Mouse (Mus musculus) gastrocnemius, adult 8-10 months (tissue): ENCODE results near the gene Pou4f1. TPM values are rescaled to one million over a fixed set of nuclear protein-coding genes. Genes with fewer than 3 reads are reported as not detected.
"Not testable (repeated sequence)": the region's sequence is repeated elsewhere in the genome, so short reads cannot be mapped to it uniquely, and the experiment has no call there.

Source experiments
- DNase-seq, 2 experiments: peaks; one replicate each; pipeline ENCODE4 v3.0.0; 2022; ENCODE audit warnings: low spot score in 2 of 2
- total RNA-seq, 4 experiments: library from RNA; stranded (reverse); gene quantifications; 2 replicates each; pipeline ENCODE4 v1.2.4; 2022

The Pou4f1 gene
- total RNA-seq = 1 to 10 TPM in 2 of 4 experiments, under 1 TPM in 2; 0.39 to 1.1 (median 0.92) TPM

DNA sequence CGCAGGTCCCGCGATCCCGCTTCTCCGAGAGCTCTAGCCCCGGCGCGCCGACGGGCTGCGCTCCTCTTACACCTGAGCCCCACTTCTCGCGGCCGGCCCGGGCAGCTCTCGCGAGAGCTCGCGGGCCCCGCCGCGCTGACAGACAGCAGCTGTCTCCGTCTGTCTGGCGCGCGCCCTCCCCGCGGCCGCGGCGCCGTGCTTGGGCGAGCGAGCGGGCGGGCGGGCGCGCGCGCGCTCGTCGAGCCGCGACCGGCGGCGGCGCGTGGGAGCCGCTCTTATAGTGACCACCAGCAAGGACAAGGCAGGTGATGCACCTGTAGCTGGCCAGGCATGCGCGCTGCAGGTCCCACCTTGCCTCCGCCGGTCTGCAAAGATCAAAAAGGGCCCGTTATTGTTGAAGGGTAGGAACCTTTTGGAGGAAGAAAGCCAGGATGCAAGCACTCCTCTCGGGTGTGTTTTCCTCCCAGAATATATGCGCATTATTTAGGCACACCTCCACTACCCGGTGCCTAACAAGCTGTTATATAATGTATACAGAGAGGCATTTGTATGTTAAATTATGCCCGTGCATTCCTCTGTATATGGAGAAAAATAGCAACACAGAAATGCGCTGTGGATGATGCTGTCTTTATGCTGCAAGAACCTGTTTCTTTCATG lies at the start of gene Pou4f1:
TSS of gene Pou4f1 (minus strand) at position 34 of the 657 bp plus-strand sequence.
- peak; percentile 29 to 65 for DNase-seq

DNA sequence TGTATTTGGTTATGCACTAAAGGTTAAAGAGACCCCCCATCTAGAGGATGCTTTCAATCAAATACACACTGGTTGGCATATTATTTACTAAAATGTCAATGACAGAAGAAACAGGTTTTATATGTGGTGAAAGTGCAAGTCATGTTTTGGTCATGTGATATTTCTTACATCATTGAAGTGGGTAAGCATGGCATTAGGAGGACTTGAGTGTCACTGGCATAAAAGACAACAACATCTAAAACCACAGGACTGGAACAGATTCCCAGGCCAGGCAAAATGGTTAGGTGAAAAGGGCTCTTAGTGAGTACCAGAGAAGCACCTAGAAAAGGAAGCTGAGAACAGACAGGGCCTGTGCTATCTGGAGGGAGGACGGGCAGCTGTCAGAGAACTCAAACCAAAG lies 43.9 kb upstream of the Pou4f1 start:
- DNase-seq = no peak

DNA sequence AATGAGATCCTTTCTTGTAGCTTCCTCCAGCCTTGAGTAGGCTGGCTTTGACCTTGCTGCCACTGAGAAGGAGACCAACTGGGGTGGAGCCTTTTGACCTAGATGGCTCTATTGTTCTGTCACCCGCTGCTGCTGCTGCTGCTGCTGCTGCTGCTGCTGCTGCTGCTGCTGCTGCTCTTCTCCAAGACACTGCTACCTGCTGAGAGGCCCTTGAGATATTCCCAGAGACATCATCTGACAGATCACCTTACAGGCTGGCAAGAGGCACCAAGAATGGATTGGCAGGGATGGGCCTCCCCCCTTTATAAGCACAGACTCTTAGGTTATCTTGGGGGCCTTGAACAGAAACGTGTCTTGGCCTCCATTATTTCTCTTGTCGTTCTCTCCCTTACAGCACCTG lies 35.0 kb upstream of the Pou4f1 start:
- DNase-seq = not testable (repeated sequence)

DNA sequence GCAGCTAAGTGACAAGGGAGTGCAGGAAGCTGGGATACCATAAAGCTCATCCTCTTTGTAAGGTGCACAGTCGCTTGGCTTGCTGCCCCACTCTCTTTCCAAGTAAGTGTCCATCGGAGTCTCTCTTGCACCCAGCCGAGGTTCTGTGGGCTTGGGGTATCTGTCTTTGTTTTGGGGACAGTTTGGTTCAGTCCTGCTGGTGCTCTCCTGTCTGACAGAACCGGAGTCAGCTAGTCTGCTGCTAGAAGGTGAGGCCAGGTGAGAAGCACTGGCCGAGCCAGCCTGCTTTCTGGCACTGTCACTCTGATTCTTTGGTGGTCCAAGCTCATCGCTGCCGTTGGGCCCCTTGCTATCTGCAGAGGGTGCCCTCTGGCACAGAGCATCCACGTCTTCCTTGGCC lies 12.0 kb upstream of the Pou4f1 start:
- no peak for DNase-seq

DNA sequence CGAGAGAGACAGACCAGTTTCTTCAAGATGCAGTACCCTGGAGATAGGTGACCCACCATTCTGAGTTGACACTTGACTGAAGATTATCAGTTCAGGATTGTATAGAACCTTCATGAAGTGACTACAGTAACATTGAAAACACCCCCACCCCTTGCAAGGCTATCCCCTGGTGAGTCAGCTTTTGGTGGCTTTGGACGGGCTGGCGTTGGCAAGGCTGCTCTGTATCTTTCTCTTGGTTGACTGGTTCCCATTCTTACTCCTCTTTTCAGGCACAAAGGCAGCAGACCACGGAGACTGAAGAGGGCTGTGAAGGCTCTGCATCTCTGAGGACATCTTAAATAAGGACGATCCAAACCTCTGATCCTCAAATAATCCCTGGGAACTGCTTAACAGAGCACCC lies 10.8 kb upstream of the Pou4f1 start:
- no peak for DNase-seq

DNA sequence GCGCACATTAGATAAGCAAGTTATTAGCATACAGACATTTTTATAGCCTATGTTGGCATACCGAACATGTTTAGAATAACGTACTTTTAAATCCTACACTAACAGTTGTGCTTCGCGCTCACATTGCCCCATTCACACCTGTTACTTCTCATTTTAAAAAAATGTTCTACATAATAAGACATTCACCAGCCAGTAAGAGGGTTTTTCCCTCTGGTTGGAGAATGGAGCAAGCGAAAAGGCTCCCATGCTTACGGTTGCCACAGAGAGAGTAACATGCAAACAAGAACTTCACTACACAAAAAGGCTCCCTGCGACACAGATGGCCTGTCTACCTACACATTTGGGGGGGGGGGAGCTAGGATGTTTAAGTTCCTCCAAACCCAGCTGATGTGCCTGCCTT lies 9.8 kb upstream of the Pou4f1 start:
- DNase-seq = no peak

DNA sequence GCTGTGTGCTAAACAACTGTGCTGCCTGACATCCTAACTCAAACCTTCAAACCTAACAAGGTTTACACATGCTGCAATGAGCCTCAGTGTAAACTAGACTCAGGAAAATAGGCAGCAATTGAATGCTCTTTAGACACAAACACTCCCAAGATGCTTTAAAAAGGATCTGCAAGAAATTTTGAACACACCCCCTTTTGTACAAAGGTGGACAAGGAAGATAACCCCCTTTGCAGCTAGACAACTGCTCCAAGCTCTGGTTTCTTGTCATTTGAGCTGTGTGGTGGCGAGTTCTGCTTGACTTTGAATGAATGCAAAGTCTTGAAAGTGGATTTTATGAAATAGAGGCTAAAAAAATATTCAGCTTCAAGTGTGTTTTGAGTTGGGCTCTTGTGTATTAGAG lies 7.6 kb upstream of the Pou4f1 start:
- no peak for DNase-seq

DNA sequence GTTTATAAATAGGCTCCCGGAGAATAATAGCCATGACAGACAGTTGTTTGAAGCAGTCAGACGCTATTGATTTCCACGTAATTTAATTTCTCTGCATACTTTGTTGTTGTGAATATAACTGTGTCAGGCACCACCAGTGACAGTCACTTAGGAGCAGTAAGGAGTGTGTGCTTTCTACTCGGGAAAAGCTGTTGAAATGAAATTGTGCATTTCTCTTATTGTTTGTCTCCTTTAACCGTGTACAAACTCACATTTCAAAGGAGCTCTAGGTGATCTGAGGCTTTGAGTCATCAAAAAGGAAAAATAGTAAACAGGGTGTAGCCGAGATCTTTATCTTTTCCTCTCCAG lies 798 bp upstream of the Pou4f1 start:
- no peak for DNase-seq

DNA sequence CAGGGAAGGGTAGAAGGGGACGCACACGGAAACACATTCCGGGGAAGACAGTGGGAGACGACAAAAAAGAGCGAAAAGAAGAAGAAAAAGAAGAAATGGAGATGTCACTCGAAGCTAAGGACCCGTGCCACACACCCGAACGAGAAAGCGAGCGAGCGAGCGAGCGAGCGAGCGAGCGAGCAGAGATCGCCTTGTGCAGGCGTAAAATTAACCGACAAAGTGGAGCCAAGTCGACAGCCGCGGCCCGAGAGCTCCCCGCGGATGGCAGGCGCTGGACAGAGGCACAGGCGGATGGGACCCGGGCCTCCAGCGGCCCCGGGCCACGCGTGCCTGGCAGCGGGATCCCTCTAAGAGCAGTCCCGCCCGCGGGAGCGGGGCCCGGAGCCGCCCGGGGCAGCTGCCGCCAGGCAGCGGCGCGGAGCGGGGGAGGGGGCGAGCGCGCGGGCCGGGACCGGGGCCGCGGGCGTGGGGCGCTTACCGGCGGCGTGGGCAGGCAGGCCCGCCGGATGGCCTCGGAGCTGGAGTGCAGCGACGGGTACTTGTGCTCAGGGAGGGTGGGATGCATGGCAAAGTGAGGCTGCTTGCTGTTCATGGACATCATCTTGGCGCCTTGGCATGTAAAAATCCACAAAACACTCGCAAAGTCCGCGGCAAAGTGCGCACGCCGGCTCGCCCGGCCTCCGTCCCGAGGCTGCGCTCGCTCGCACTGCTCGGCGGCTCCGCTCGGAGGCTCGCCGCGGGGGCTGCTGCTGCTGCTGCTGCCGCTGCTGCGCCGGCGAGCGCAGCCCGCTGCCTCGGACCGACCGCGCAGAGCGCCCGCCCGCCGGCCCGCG lies 450 bp downstream of the Pou4f1 start:
- DNase-seq = no peak

DNA sequence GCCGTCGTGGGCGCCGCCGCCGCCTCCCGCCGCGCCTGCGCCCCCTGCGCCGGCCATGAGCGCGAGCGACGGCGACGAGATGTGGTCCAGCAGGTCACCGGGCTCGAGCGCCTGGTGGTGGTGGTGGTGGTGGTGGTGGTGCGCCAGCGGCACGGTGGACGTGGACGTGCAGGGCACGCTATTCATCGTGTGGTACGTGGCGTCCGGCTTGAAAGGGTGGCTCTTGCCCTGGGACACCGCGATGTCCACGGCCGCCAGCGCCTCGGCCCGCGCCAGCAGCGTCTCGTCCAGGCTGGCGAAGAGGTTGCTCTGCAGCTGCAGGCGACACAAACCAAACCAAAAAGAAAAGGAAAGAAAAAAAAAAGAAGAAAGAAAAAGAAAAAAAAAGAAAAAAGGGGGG lies 1.2 kb downstream of the Pou4f1 start:
- no peak for DNase-seq

DNA sequence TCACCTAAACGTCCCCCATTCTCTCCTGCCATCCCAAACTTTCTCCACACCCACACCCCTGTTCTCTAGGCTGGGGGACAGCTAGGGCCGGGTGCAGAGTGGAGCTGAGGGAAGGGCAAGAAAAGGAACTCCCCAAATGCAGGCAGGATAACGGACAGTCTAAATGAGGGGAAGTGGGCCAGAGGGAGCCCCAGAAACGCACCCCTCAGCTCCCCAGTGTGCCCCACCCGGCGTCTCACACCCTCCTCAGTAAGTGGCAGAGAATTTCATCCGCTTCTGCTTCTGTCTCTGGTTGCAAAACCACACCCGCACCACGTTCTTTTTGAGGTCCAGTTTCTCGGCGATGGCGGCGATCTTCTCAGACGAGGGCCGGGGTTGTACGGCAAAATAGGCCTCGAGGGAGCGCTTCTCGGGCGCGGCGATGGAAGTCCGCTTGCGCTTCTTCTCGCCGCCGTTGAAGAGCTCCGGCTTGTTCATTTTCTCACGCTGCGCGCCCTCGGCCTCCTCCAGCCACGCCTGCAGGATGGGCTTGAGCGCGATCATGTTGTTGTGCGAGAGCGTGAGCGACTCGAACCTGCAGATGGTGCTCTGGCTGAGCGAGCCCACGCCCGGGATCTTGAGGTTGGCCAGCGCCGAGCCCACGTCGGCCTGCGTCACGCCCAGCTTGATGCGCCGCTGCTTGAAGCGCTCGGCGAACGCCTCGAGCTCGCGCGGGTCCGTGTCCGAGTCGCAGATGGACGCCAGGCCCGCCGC lies 2.1 kb downstream of the Pou4f1 start:
- no peak for DNase-seq

DNA sequence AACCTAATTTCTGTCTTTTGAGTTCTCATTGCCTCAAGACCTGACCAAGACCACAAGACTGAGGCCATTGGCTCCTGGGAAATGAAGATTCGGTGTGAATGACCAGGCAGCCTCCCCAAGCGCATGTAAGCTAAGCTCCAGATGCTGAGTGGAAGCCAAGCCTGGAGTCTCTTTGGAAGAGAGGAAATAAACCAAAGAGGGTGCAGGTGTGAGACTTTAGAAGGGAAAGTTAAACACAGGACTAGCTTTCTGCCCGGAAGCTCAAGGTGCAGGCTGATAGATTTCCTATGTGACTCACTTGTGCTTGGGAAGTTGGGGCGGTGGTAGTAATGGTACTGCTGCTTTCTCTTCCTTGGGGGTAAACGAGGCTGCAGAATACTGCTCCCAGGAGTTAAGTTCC lies 3.0 kb downstream of the Pou4f1 start:
- no peak for DNase-seq

DNA sequence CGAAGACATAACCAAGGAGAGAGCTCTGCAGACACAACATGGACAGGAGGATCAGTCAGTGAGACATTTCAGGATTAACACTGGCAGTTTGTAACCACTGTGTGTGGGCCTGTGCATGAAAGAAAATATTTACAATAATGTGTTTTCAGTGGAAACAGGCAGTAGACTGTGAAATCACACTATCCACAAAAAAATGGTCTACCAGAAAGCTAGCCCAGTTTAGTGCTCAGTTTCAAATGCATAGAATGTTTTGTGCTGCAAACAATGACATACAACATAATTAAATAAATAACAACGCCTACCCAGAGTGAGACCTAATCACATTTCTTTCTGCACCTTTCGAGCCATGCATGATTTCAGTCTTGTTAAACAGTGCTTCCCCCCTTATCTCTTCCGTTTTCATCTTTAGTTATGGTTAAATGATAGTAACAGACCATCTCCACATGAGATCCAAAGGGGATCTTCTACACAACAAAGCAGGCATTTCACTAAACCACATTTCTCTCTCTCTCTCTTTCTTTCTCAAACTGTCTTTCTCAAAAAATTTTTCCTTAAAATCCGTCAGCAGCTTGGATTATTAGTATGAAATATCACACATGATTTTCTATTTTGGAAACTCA lies 4.1 kb downstream of the Pou4f1 start:
- DNase-seq = no peak

DNA sequence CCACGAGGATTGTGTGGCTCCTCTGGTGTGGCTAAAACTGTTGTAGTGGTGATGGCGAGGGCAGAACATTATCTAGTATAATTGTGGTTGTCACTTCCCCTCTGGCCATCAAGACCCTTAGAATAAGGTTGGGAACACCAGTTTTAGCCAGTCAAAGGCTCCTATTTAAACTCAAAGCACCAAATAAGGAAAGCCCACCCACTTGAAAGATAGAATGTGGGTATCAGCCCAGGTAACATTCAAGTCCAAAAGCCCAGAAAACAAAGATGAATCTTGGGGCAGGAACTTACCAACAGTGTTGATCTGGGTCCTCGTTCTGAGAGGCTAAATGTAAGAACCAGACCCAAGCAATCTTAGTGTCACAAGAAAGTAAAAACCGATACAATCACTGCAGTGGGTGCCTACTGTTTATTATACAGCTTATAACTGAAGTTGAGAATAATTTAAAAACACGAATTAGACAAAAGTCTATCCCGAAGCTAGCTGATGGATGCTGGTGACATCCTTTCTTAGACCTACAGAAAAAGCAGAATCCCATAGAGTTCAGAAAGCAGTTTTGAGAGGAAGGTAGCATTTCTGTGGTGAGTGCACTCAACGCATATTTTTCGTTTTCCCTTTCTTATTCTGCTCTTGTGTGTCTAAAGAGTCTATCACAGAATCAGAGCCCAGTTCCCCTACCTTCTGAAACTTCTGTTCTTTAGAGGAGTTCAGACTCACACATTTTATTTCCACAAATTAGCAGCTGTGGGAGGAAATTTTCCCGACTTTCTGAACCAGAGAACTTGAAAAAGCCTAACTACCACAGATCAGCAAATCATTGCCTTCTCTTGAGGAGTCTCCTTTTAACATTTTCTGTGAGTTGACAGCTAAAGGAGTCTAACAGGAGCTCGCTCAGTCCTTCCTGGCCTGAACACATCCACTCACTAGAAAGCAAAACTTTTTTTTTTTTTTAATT lies 6.2 kb downstream of the Pou4f1 start:
- no peak for DNase-seq

DNA sequence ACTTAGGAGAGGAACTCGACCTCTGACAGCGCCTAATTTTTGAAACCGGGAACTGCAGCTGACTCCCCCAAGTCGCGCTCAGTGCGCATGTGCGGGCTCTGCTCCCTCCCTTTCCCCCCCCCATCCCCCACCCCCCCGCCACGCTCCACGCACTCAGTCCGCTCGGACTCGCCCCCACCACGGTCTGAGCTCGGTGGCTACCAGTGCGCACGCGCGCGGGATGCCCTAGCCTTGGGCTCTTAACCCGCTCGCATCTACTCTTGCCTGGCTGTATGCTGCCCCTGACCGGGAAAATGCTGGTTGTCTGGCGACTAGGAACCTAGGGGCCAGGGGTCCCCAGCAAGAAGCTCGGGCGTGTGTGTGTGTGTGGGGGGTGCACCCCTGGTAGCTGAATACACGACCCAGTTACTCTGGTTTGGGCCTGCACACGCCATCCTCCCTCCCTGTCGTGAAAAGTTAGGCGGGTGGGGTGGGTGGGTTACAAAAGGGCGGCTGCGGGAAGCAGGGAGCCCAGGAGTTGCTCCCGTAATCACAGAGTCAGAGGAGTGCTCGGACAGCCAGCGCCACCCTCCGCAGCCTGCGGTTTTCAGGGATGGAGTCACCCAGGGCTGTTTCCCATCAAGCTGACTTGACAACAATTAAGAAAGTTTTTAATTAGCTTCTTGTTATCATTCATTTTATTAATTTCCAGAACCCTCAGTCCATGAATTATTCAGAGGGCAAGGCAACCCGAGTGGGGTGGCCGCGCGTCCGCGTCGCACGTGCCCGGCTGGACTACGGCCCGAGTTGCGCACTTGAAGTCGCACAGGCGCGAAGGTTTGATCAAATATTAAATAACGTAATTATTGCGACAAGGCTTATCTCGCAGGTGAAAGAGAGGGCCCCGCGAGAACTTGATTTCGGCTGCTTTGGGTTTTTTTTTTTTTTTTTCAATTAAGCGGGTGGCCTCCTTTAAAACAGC lies 7.2 kb downstream of the Pou4f1 start:
- no peak for DNase-seq

DNA sequence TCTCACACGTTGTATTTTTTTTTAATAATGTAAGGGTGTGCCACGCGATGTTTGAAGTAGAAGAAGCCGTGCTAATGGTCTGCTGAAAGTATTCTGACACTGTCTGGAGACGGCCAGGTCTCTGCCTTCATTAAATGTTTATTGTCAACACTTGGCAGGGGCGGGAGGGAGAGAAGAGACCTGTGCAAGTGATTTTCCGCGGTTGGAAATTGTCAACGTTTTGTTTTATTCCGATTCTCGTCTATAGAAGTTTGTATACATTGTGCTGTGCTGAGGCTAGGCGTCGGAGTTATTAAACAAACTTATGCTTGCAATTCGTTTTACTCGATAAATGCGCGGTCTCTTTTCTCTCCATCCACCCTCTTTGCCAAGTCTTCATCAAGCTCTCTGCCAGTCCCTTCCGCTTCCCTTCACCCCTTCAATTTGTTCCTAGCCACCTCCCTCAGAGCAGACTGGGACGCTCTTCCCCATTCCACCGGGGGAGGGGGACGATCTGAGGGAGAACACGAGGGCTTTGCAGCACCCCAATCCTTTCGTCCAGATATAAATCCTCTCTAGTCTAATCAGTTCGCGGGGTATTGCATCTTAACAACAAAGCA lies 8.2 kb downstream of the Pou4f1 start:
- no peak for DNase-seq

DNA sequence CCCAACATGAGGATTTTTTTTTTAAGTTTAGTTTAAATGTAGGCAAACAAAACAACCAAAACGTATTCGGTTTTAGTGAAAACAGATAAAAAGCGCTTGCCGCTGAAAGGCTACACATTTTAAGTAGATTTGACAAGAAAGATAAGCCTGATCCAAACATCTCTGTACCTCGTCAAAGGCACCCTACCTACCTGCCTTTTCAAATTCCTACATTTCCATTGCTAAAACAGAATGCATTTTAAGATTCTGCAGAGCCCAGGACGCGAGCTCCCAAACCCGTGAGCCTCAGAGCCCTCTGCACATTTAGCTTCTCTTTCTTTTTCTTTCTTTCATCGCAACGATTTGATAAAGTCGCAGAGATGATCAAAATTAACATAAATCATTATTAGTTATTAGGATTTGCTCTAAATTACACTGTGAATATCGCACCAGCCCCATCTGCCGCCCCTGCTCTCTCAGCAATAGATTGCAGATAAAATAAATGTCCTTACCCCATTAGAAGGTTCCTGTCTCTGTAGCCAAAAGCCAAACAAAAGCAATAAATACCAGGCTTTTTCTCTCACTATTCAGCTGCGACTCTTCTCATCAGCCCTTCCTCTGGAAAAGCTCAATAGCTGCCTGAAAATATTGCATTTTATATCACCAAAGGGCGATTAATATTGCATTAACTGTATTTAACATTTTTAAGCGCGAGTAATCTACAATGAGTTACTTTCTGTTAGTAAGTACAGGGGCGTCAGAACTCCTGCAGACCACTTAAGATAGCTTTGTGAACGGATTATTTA lies 8.9 kb downstream of the Pou4f1 start:
- DNase-seq = no peak

DNA sequence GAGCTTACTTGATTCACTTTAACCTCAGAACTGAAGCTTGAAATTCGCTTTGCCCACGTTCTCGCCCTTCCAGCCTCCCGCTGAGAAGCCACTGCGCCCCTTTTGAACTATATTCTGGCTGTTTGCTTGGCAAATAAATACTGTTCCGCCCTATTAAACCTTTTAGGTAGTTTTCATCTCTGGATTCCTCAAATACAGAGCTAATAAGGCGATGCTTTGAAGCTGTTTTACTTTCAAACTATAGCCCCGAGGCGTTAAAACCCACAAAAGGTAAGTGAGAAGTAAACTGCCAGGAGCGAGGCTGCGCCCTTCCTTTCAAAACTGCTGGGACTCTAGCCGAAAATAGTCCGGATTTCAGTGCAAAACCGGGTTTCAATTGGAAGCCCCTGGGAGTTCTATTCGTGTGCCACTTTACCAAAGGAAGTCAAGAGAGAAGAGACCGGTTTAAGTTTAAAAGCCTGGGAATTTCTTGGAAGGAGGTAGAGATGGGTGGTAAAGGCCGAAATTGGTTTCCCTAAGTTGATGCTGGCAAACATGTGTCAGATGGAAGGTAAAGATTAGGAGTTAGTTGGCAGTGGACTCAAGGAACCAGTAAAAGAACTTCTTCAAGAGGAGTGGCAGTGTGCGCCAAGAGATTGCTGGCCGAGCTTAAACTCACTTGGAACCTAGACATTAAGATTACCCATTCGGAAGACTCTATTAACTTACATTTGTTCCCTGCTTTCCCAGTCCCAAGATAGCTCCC lies 9.7 kb downstream of the Pou4f1 start:
- no peak for DNase-seq
